Mouse (Mus musculus) intestine, postnatal 0 days (tissue): ENCODE data around the gene Nr3c2. TPM values are rescaled to one million over a fixed set of nuclear protein-coding genes. Genes with fewer than 3 reads are reported as not detected.

Source experiments
- ATAC-seq: fragments of 200-750 bp; cut with Nextera tagmentation; 2 replicates; pipeline ENCODE4 v1.8.0; 2017; ENCODE audit warnings: mild to moderate bottlenecking, moderate TSS enrichment, moderate library complexity
- H3K27ac ChIP-seq: fragments of 300-500 bp; sonication (generic); 2 replicates; pipeline ENCODE4 v1.5.1; 2014; ENCODE audit warnings: mild to moderate bottlenecking, low read depth, low read length, moderate library complexity
- H3K27me3 ChIP-seq: fragments of 300-500 bp; sonication (generic); replicated peaks from 2 replicates; pipeline ENCODE4 v1.6.1; 2014; ENCODE audit warnings: low read length, mixed read lengths; ENCODE audit not compliant: control insufficient read depth, insufficient read depth
- H3K36me3 ChIP-seq: fragments of 300-500 bp; sonication (generic); 2 replicates; pipeline ENCODE4 v1.6.1; 2014; ENCODE audit warnings: mild to moderate bottlenecking, moderate library complexity; ENCODE audit not compliant: control insufficient read depth, insufficient read depth
- H3K4me1 ChIP-seq: fragments of 300-500 bp; sonication (generic); replicated peaks from 2 replicates; pipeline ENCODE4 v1.6.1; 2014; ENCODE audit warnings: antibody characterized with exemption, low read length, mixed read lengths; ENCODE audit not compliant: control insufficient read depth, insufficient read depth
- H3K4me2 ChIP-seq: fragments of 300-500 bp; sonication (generic); replicated peaks from 2 replicates; pipeline ENCODE4 v1.6.1; 2014; ENCODE audit warnings: low read depth, mild to moderate bottlenecking, moderate library complexity
- H3K4me3 ChIP-seq: fragments of 300-500 bp; sonication (generic); 2 replicates; pipeline ENCODE4 v1.5.1; 2014; ENCODE audit warnings: low read depth, low read length
- H3K9ac ChIP-seq: fragments of 300-500 bp; sonication (generic); 2 replicates; pipeline ENCODE4 v1.6.1; 2014; ENCODE audit warnings: mild to moderate bottlenecking, low read depth, low read length
- H3K9me3 ChIP-seq: fragments of 300-500 bp; sonication (generic); 2 replicates; pipeline ENCODE4 v1.6.1; 2016; ENCODE audit warnings: mixed run types; ENCODE audit not compliant: control insufficient read depth
- CTCF ChIP-seq: sonication (generic); IDR thresholded peaks from 2 replicates; pipeline ENCODE4 v1.5.1; 2016; ENCODE audit warnings: low read depth, mild to moderate bottlenecking, control low read depth, antibody characterized with exemption, moderate library complexity
- WGBS: fragments of 180-500 bp; shearing (Covaris S2); extraction: QIAGEN DNeasy Blood & Tissue Kit; methylation state at CpG from one replicate; pipeline ENCODE4 v1.1.7; 2014; 5-methylcytosine and 5-hydroxymethylcytosine counted together
- polyA plus RNA-seq: library from polyadenylated mRNA; unstranded; fragments of >200 nt; fragmentation: Nextera tagmentation; extraction: Ambion mirVana; gene quantifications from 2 replicates; pipeline ENCODE4 v1.2.1, GENCODE M21; 2015

Gene Nr3c2
- polyA plus RNA-seq, 1 experiment from 2014 or later = 7.4 TPM

DNA sequence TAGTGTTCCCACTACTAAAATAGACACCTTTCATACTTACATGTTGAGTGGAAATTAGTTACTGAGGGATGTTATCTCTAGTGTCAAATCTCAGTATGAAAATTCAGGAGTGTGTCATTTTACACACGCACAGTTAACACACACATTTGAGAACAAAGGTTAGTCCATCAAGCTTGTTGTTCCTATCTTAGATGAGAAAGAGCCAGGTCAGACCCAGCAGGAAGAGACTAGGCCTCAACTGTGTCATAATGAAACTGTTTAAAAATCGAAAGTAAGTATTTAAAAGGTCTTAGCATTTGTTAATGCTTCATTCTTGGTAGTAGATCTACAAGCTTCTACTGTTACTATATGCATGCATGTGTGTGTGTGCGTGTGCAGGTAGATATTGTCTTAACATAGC lies 310.1 kb downstream of the Nr3c2 start:
- no peak overlapping the region for H3K9ac ChIP-seq
- H3K27ac ChIP-seq = no peak overlapping the region
- TF ChIP-seq CTCF = no peak
- no peak for ATAC-seq
- no peaks in the 10 kb centered on the region for H3K27me3 ChIP-seq
- H3K9me3 ChIP-seq = no peaks in the 10 kb centered on the region
- no peaks in the 10 kb centered on the region; the same call in 1 of the 2 replicates for H3K36me3 ChIP-seq
- 74% methylated on average over 3 of the region's 3 CpGs for WGBS
- H3K4me2 ChIP-seq = no peak overlapping the region
- H3K4me1 ChIP-seq = no peaks in the 10 kb centered on the region
- H3K4me3 ChIP-seq = no peak overlapping the region

DNA sequence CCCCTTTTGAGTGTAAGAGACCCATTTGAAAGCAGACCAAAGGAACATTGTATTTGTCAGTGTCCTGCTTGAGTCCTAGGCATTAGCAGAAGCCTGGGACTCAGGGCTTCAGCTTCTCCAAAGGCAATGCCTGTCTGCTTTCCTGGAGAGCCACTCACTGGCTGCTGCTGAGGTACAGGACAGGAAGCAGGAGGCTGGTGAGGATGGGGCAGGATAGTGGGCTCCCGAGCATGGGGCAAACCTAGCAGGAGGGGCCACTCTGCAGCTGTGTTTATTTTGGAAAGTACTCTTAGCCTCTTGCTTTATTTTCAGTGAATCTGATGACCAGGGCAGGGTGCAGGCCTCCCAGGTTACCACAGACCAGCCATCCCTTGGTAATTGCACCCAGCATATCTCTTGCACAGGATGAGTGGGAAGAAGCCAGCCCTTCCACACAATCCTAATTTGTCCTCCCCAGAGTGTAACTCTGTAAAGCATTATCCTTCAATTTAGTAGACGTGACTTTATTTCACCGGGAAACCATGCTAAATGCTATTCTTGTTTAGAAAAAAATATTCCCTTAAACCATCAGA lies 314.7 kb downstream of the Nr3c2 start:
- H3K36me3 ChIP-seq = no peaks in the 10 kb centered on the region; the same call in 1 of the 2 replicates
- H3K4me2 ChIP-seq = no peak overlapping the region
- no peaks in the 10 kb centered on the region for H3K27me3 ChIP-seq
- no peak overlapping the region for H3K27ac ChIP-seq
- H3K9me3 ChIP-seq = no peaks in the 10 kb centered on the region
- H3K4me3 ChIP-seq = no peak overlapping the region
- H3K9ac ChIP-seq = no peak overlapping the region
- no peak for TF ChIP-seq CTCF
- ATAC-seq = no peak
- 63% methylated on average over 3 of the region's 3 CpGs for WGBS
- no peaks in the 10 kb centered on the region for H3K4me1 ChIP-seq

DNA sequence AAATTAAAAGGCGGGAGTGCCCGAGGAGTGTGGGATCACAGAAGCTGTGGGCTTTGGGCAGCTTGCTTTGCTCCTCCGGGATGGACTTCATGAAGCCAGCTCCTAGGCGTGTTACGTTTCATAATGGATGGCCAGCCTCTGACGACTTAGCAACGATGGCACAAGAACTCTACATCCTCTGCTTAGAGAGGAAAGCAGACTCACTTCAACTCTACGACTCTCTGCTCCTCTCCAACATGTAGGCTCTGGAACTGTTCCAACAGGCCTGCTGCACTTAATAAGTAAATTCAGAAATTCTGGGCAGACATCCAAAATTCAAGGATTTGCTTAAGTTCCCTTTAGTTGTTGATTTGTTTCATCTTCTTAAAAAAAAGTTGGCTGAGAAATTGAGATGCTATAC lies 315.4 kb downstream of the Nr3c2 start:
- H3K27me3 ChIP-seq = no peaks in the 10 kb centered on the region
- no peak overlapping the region for H3K27ac ChIP-seq
- 0 out of 2 replicates have a peak overlapping the region, but pooled peaks have one; percentile 13 for H3K4me2 ChIP-seq
- no peak overlapping the region for H3K4me3 ChIP-seq
- ATAC-seq = no peak
- no peaks in the 10 kb centered on the region; the same call in 1 of the 2 replicates for H3K36me3 ChIP-seq
- H3K9ac ChIP-seq = no peak overlapping the region
- H3K4me1 ChIP-seq = no peaks in the 10 kb centered on the region
- 64% methylated on average over 8 of the region's 8 CpGs for WGBS
- H3K9me3 ChIP-seq = no peaks in the 10 kb centered on the region
- TF ChIP-seq CTCF = no peak

DNA sequence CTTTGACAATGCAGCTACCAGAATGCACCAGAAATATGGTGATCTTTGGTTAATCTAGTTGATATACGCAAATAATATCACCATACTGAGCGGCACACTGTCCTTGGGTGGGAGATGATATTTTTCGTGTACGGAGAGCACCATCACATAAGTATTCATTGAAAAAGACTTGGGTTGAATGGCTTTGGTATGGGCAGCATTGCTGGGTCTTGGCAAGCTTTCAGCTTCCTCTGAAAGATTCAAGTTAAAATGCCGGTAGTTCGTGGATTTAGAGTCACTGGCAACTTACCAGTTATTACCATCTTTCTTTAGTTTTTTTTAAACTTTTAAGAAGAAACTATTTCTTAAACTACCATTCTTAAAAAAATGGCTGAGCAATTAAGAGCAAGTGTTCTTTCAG lies 315.9 kb downstream of the Nr3c2 start:
- no peaks in the 10 kb centered on the region for H3K4me1 ChIP-seq
- WGBS = 58% methylated on average over 6 of the region's 6 CpGs
- no peak for TF ChIP-seq CTCF
- no peak overlapping the region for H3K4me3 ChIP-seq
- no peaks in the 10 kb centered on the region for H3K9me3 ChIP-seq
- H3K9ac ChIP-seq = no peak overlapping the region
- no peak for ATAC-seq
- no peak overlapping the region for H3K27ac ChIP-seq
- no peaks in the 10 kb centered on the region; the same call in 1 of the 2 replicates for H3K36me3 ChIP-seq
- H3K4me2 ChIP-seq = no peak overlapping the region
- H3K27me3 ChIP-seq = no peaks in the 10 kb centered on the region

DNA sequence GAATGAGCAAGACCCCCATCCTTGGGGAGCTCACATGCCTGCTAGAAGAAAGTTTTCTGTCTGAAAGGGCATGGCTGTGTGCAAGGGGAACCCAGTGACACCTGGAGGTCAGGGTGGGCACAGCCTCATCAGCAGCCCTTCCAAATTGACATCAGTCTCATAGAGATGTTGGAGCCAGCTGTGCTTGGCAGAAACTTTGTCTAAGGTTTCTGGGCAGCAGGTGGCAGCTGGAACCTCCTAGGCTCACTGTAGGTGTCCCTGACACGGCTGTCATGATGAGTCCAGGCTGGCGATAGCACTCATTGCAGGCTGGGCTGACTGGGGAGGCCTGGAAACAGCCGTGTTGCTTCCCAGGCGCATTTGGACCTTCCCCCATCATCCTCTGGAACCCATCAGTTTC lies 323.9 kb downstream of the Nr3c2 start:
- H3K9me3 ChIP-seq = no peaks in the 10 kb centered on the region
- no peaks in the 10 kb centered on the region for H3K4me1 ChIP-seq
- TF ChIP-seq CTCF = no peak
- 71% methylated on average over 4 of the region's 4 CpGs for WGBS
- H3K9ac ChIP-seq = no peak overlapping the region
- H3K27me3 ChIP-seq = no peaks in the 10 kb centered on the region
- no peaks in the 10 kb centered on the region for H3K36me3 ChIP-seq
- ATAC-seq = no peak
- H3K27ac ChIP-seq = no peak overlapping the region
- no peak overlapping the region for H3K4me3 ChIP-seq
- H3K4me2 ChIP-seq = no peak overlapping the region

DNA sequence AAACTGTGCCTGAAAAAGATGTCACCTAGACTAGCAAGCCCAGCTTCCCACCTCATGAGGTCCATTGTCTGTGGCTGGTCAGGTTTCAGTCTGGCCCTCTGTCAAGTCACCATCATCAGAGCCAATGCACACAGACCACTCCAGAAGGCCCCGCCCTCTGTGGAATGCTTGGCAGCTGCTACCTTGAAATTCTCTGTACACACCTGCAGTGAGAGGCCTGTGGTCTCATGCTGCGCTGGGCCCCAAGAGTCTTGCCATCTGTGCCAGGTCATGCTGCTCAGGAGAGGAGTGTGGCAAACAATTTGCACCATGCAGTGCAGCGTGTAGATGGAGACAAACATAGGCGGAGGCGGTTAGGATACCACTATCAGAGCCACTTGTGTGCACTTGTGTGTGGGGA lies 328.5 kb downstream of the Nr3c2 start:
- H3K27ac ChIP-seq = no peak overlapping the region
- no peak overlapping the region for H3K4me3 ChIP-seq
- no peak for ATAC-seq
- WGBS = 88% methylated on average over 5 of the region's 5 CpGs
- H3K9ac ChIP-seq = no peak overlapping the region
- H3K4me2 ChIP-seq = no peak overlapping the region
- H3K36me3 ChIP-seq = no peaks in the 10 kb centered on the region
- H3K27me3 ChIP-seq = no peaks in the 10 kb centered on the region
- no peaks in the 10 kb centered on the region for H3K9me3 ChIP-seq
- TF ChIP-seq CTCF = no peak
- H3K4me1 ChIP-seq = 0 out of 2 replicates have a peak, but pooled peaks cover 4% of the 10 kb centered on the region
